Mouse (Mus musculus) liver, embryonic 14 days (tissue): ENCODE data around the gene Nat8f4. TPM values are rescaled to one million over a fixed set of nuclear protein-coding genes. Genes with fewer than 3 reads are reported as not detected.

Experiments
- polyA plus RNA-seq: library from polyadenylated mRNA; depleted of rRNA; stranded (reverse); fragments of >200 nt; gene quantifications from 2 replicates; pipeline ENCODE4 v1.2.3, GENCODE M21; 2012; rRNA removed

The Nat8f4 gene
- polyA plus RNA-seq: 0.55 and 0.73 TPM in 2 replicates

DNA sequence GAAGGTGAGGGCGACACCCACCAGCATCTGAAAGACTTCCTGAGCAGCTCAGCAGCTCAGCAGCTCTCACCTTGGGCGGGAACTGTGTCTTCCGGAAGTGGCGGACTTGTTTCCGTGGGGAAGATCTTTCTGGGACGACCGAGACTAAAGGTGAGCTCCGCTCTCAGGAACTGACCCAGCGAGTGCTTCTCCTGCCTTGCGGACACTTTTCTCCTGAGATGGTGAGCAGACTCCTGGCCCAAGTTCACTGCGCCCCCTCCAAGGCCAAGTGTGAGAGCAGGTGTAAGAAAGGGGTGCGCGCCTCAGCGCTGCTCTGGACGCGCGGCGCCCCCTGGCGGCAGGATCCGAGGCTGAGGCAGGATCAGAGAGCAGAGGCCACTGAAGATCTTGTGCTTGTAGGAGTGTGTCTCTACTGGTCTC lies at the start of gene Nat8f4:
Gene Nat8f4, minus strand, starts transcription at position 243 of the 420 bp plus-strand sequence.

DNA sequence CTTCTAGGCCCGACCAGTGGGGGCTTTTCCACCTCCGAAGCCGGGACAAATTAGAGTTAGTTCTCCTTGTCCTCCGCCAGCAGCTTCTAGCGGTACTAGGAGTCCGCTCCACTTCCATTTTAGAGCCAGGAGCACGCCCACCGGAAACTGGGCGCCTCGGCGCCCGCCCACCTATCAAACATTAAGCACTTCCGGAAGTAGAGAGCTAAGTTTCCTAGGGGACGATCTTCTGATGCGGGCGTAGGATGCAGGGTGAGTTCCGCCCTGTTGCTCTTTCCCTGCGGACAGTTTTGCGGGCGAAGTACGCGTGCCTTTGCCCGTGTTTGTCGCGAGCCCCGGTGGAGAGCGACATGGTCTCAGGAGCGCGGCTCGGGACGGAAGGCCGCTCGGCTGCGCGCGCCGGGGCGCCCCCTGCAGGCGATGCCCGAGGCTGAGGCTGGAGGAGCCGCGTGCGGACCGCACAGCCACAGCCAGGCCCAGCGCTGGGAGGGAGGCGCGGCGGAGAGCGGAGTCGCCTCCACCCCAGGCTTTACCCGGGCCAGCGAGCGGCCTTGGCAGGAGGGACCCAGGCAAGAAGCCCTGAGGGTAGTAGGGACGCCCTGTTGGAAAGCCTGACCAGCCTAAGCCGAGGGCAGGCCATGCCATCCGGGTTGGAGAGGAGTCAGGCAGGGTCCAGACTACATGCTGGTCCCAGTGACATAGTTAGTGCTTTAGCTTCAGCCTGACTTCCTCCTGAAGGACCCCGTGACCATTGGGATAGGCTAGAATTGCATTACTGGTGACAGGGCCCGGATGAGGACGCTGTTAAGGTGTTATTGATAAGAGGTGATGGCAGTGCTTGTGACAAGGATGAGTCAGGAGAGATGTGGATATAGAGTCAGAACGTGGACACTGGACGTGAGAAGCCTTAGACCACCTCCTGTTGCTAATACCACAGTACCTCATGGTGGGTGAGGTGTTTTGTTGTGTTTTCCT lies 11.1 kb upstream of the Nat8f4 start, which contains the start of gene Nat8f1:
Gene Nat8f1, minus strand, starts transcription at position 149 of the 975 bp plus-strand sequence.

DNA sequence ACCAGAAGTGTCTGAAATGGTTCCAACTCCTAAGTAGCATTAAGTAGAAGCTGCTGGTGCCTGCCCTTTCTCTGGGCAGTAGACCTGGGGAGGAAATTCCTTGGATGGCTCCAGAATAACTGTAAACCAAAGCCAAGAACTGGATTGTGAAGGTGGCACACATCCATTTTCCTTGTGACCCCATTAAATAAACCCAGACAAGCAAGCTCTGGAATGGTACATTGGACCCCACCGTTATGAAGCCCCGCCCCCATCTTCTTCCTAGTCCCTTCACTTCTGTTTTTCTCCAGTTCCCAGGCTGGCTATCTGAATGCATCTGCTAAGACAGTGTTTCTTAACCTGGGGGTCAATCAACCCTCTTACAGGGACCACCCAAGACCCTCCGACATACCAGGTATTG lies 6.9 kb upstream of the Nat8f4 start, which contains the start of gene Tprkb:
Gene Tprkb, plus strand, starts transcription at position 279 of the 400 bp plus-strand sequence.

DNA sequence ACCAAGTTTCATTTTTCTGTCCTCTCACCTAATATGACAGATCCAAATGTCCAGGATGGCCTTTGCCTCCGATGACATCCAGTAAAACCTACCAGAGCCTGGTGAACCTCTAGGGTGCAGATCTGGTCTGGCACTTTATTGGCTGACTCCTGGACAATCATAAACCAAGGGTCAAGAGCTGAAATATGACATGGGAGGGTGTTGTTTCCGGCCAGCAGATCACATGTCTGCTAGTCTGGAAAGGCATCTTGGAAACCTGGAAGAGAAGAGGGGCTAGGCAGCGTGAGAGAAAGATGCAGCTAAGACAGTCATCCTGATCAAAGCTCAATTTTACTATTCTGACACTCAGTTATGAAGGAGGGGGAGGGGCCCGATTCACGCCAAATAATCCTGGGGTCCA lies 35.7 kb downstream of the Nat8f4 start, which contains the start of gene Nat8f2:
Gene Nat8f2, minus strand, starts transcription at position 153 of the 400 bp plus-strand sequence.

Other genes with a start within 250 kb of the Nat8f4 start
- gene Nat8f7, start 191.7 kb downstream of the Nat8f4 start, polyA plus RNA-seq: not detected in 2 replicates
- not detected in 2 replicates for gene Nat8f3, start 139.1 kb downstream of the Nat8f4 start, polyA plus RNA-seq
- not detected in 2 replicates for gene Nat8f6, start 83.9 kb downstream of the Nat8f4 start, polyA plus RNA-seq
- not detected in 2 replicates for gene Nat8f5, start 83.9 kb downstream of the Nat8f4 start, polyA plus RNA-seq
- 0.03 TPM in 1 of 2 replicates, not detected in the other for gene Nat8, start 72.8 kb downstream of the Nat8f4 start, polyA plus RNA-seq
- 0.01 TPM in 1 of 2 replicates, not detected in the other for gene Nat8f2, start 35.7 kb downstream of the Nat8f4 start, polyA plus RNA-seq
- gene Tprkb, start 7.0 kb upstream of the Nat8f4 start, polyA plus RNA-seq: 12.7 and 14.1 TPM in 2 replicates
- gene Nat8f1, start 10.8 kb upstream of the Nat8f4 start, polyA plus RNA-seq: 5.4 and 6.0 TPM in 2 replicates
- 21.3 and 23.4 TPM in 2 replicates for gene Dusp11, start 56.8 kb upstream of the Nat8f4 start, polyA plus RNA-seq
- gene Figla, start 111.3 kb upstream of the Nat8f4 start, polyA plus RNA-seq: not detected in 2 replicates
- gene Add2, start 123.8 kb upstream of the Nat8f4 start, polyA plus RNA-seq: 70.1 and 78.9 TPM in 2 replicates